Comparison of ENCODE assay signal across 10 mouse cellular contexts in genomic region chr1:87206339-87206738, GRCm38 (mm10). TPM values are rescaled to one million over a fixed set of nuclear protein-coding genes. Genes with fewer than 3 reads are reported as not detected.
DNase-seq lines count a peak whose midpoint lies in the region; ATAC-seq and TF ChIP-seq lines count a peak whose summit lies in the region.
"Had no signal": no experiment of that assay in that cellular context is flagged by ENCODE, and none has a peak within 500 bp of the region (broad histone marks: within the 10 kb centered on the region; RNA-seq: fewer than 3 reads in every experiment).

No protein-coding gene starts in this region.

- H3K36me3 ChIP-seq in intestine, postnatal 0 days (ENCODE audit: control insufficient read depth, insufficient read depth) = no peaks in the 10 kb centered on the region
- H3K36me3 ChIP-seq in intestine, embryonic 15.5 days = no peaks in the 10 kb centered on the region
- no peaks in the 10 kb centered on the region for H3K36me3 ChIP-seq in testis, adult 2 months (ENCODE audit: control insufficient read depth, insufficient read depth, low read length)
- H3K36me3 ChIP-seq in embryonic facial prominence, embryonic 14.5 days (ENCODE audit: control insufficient read depth, insufficient read depth, low read length) = no peaks in the 10 kb centered on the region
- H3K36me3 ChIP-seq in splenic B cell, adult 2 months (ENCODE audit: control insufficient read depth, insufficient read depth, low read length, poor library complexity, severe bottlenecking) = no peaks in the 10 kb centered on the region

- H3K4me2 ChIP-seq in intestine, postnatal 0 days (replicated peaks; ENCODE audit: low read depth) = no peak overlapping the region
- no peak overlapping the region for H3K4me2 ChIP-seq in intestine, embryonic 15.5 days (replicated peaks)
- H3K4me2 ChIP-seq in embryonic facial prominence, embryonic 14.5 days (ENCODE audit: low read depth, low read length) = peak overlapping the region; percentile 13; the same call in 1 of the 2 replicates
- H3K4me2 ChIP-seq: midbrain, embryonic 11.5 days had no signal

- no peak overlapping the region for H3K4me3 ChIP-seq in intestine, postnatal 0 days (ENCODE audit: low read depth, low read length)
- no peak overlapping the region for H3K4me3 ChIP-seq in intestine, embryonic 15.5 days (replicated peaks)
- H3K4me3 ChIP-seq in testis, adult 2 months (ENCODE audit: control insufficient read depth, low read depth, low read length) = no peak overlapping the region
- no peak overlapping the region for H3K4me3 ChIP-seq in embryonic facial prominence, embryonic 14.5 days (ENCODE audit: low read depth, low read length)

- DNase-seq in testis, postnatal 10 days (ENCODE audit: low spot score) = no peak
- no peak for DNase-seq in embryonic facial prominence, embryonic 14.5 days (ENCODE audit: low spot score)
- peak; percentile 37 for DNase-seq in splenic B cell, adult 2 months (ENCODE audit: low read depth, low spot score)
- no peak for DNase-seq in urinary bladder, postnatal 14 days (ENCODE audit: low spot score)

- WGBS in intestine, postnatal 0 days = 20% methylated on average over 17 of the region's 17 CpGs
- WGBS in intestine, embryonic 15.5 days = 17% methylated on average over 17 of the region's 17 CpGs
- WGBS in embryonic facial prominence, embryonic 14.5 days = 16% methylated on average over 15 of the region's 17 CpGs

- no peaks in the 10 kb centered on the region for H3K4me1 ChIP-seq in intestine, postnatal 0 days (replicated peaks; ENCODE audit: control insufficient read depth, insufficient read depth, low read length)
- H3K4me1 ChIP-seq in intestine, embryonic 15.5 days (replicated peaks) = 0 out of 2 replicates have a peak, but pooled peaks cover 2% of the 10 kb centered on the region
- no peaks in the 10 kb centered on the region; the same call in 1 of the 2 replicates for H3K4me1 ChIP-seq in testis, adult 2 months (ENCODE audit: control insufficient read depth, insufficient read depth, low read length)
- no peaks in the 10 kb centered on the region for H3K4me1 ChIP-seq in embryonic facial prominence, embryonic 14.5 days (ENCODE audit: control insufficient read depth, insufficient read depth, low read length)

- no peak overlapping the region for H3K27ac ChIP-seq in intestine, postnatal 0 days (ENCODE audit: low read depth, low read length)
- H3K27ac ChIP-seq in intestine, embryonic 15.5 days = no peak overlapping the region
- H3K27ac ChIP-seq in testis, adult 2 months (ENCODE audit: control insufficient read depth, insufficient read depth, low read depth, low read length) = no peak overlapping the region
- H3K27ac ChIP-seq in embryonic facial prominence, embryonic 14.5 days (replicated peaks; ENCODE audit: low read depth, low read length) = no peak overlapping the region

- no peaks in the 10 kb centered on the region for H3K9me3 ChIP-seq in intestine, postnatal 0 days (ENCODE audit: control insufficient read depth)
- no peaks in the 10 kb centered on the region for H3K9me3 ChIP-seq in intestine, embryonic 15.5 days
- no peaks in the 10 kb centered on the region for H3K9me3 ChIP-seq in embryonic facial prominence, embryonic 14.5 days (ENCODE audit: control insufficient read depth, low read length)

- TF ChIP-seq POLR2A in testis, adult 2 months (IDR thresholded peaks at IDR 0.05; ENCODE audit: control insufficient read depth, low read depth, low read length) = no peak

- ATAC-seq in intestine, postnatal 0 days = no peak
- no peak for ATAC-seq in intestine, embryonic 15.5 days
- no peak for ATAC-seq in embryonic facial prominence, embryonic 14.5 days (ENCODE audit: low read depth)
- no peak for ATAC-seq in frontal cortex, adult (ENCODE audit: low TSS enrichment)

- peak; percentile 58 for TF ChIP-seq CTCF in intestine, postnatal 0 days (IDR thresholded peaks at IDR 0.05; ENCODE audit: low read depth)
- TF ChIP-seq CTCF in testis, adult 2 months (IDR thresholded peaks at IDR 0.05; ENCODE audit: control insufficient read depth, insufficient read depth, insufficient replicate concordance, low read depth, low read length) = peak; percentile 11; the same call in 1 of the 2 replicates

- no peak overlapping the region for H3K9ac ChIP-seq in intestine, postnatal 0 days (ENCODE audit: low read depth, low read length)
- H3K9ac ChIP-seq in intestine, embryonic 15.5 days = no peak overlapping the region
- H3K9ac ChIP-seq in embryonic facial prominence, embryonic 14.5 days (ENCODE audit: low read depth, low read length) = no peak overlapping the region

- H3K27me3 ChIP-seq in intestine, postnatal 0 days (replicated peaks; ENCODE audit: control insufficient read depth, insufficient read depth, low read length) = peaks cover 15% of the 10 kb centered on the region
- peaks cover 19% of the 10 kb centered on the region for H3K27me3 ChIP-seq in intestine, embryonic 15.5 days (replicated peaks)
- H3K27me3 ChIP-seq in testis, adult 2 months (ENCODE audit: control insufficient read depth, insufficient read depth, low read length) = no peaks in the 10 kb centered on the region
- peaks cover 22% of the 10 kb centered on the region; the same call in 1 of the 2 replicates for H3K27me3 ChIP-seq in embryonic facial prominence, embryonic 14.5 days (replicated peaks; ENCODE audit: control insufficient read depth, insufficient read depth, low read length)
- H3K27me3 ChIP-seq in splenic B cell, adult 2 months (ENCODE audit: control insufficient read depth, insufficient read depth, low read length, poor library complexity, severe bottlenecking) = no peaks in the 10 kb centered on the region

RNA-seq across cellular contexts. Expression of gene Chrng, which starts 1.9 kb away (rescaled TPM):
- not detected in 2 replicates for polyA plus RNA-seq in intestine, postnatal 0 days (2015; fragmentation: Nextera tagmentation; extraction: Ambion mirVana)
- polyA plus RNA-seq in intestine, embryonic 15.5 days (2015; fragmentation: Nextera tagmentation; extraction: Ambion mirVana) = 0.18 TPM in 1 of 2 replicates, not detected in the other
- polyA plus RNA-seq in testis, adult 2 months (2012; rRNA removed) = not detected in 2 replicates
- polyA plus RNA-seq in embryonic facial prominence, embryonic 14.5 days (2014; fragmentation: Nextera tagmentation; extraction: Ambion mirVana) = 39.6 and 44.8 TPM in 2 replicates
- polyA plus RNA-seq: midbrain, embryonic 11.5 days had no signal

RNA-seq across cellular contexts. Expression of gene Eif4e2, which starts 7.4 kb away (rescaled TPM):
- 175 and 179 TPM in 2 replicates for polyA plus RNA-seq in intestine, postnatal 0 days (2015; fragmentation: Nextera tagmentation; extraction: Ambion mirVana)
- 169 and 170 TPM in 2 replicates for polyA plus RNA-seq in intestine, embryonic 15.5 days (2015; fragmentation: Nextera tagmentation; extraction: Ambion mirVana)
- polyA plus RNA-seq in testis, adult 2 months (2012; rRNA removed) = 127 and 132 TPM in 2 replicates
- 133 and 136 TPM in 2 replicates for polyA plus RNA-seq in embryonic facial prominence, embryonic 14.5 days (2014; fragmentation: Nextera tagmentation; extraction: Ambion mirVana)

RNA-seq across cellular contexts. Expression of gene Chrnd, which starts 15.9 kb away (rescaled TPM):
- polyA plus RNA-seq in intestine, postnatal 0 days (2015; fragmentation: Nextera tagmentation; extraction: Ambion mirVana) = not detected in 2 replicates
- polyA plus RNA-seq in intestine, embryonic 15.5 days (2015; fragmentation: Nextera tagmentation; extraction: Ambion mirVana) = not detected in 2 replicates
- polyA plus RNA-seq in testis, adult 2 months (2012; rRNA removed) = 0.02 and 0.08 TPM in 2 replicates
- 11.5 and 12.5 TPM in 2 replicates for polyA plus RNA-seq in embryonic facial prominence, embryonic 14.5 days (2014; fragmentation: Nextera tagmentation; extraction: Ambion mirVana)
- polyA plus RNA-seq: midbrain, embryonic 11.5 days had no signal

RNA-seq across cellular contexts. Expression of gene Prss56, which starts 23.2 kb away (rescaled TPM):
- not detected in 2 replicates for polyA plus RNA-seq in intestine, postnatal 0 days (2015; fragmentation: Nextera tagmentation; extraction: Ambion mirVana)
- polyA plus RNA-seq in intestine, embryonic 15.5 days (2015; fragmentation: Nextera tagmentation; extraction: Ambion mirVana) = not detected in 2 replicates
- 19.1 and 25.3 TPM in 2 replicates for polyA plus RNA-seq in testis, adult 2 months (2012; rRNA removed)
- 0.93 and 1.5 TPM in 2 replicates for polyA plus RNA-seq in embryonic facial prominence, embryonic 14.5 days (2014; fragmentation: Nextera tagmentation; extraction: Ambion mirVana)
- polyA plus RNA-seq: heart, embryonic 16.5 days; midbrain, embryonic 11.5 days had no signal

RNA-seq across cellular contexts. Expression of gene Ecel1, which starts 50.0 kb away (rescaled TPM):
- polyA plus RNA-seq in intestine, postnatal 0 days (2015; fragmentation: Nextera tagmentation; extraction: Ambion mirVana) = 0.64 and 0.67 TPM in 2 replicates
- polyA plus RNA-seq in intestine, embryonic 15.5 days (2015; fragmentation: Nextera tagmentation; extraction: Ambion mirVana) = 2.4 and 2.5 TPM in 2 replicates
- 5.8 and 6.8 TPM in 2 replicates for polyA plus RNA-seq in testis, adult 2 months (2012; rRNA removed)
- polyA plus RNA-seq in embryonic facial prominence, embryonic 14.5 days (2014; fragmentation: Nextera tagmentation; extraction: Ambion mirVana) = 1.7 and 3.0 TPM in 2 replicates

Comparison
In these comparisons a context has a peak if more than half of its experiments do, and no peak if none do; other contexts are left out.
1. RNA of gene Chrng, which starts 1.9 kb away (polyA plus RNA-seq): 39.6 to 44.8 TPM in embryonic facial prominence, embryonic 14.5 days; 0.18 TPM in intestine, embryonic 15.5 days, not detected in intestine, postnatal 0 days and not detected in testis, adult 2 months; every median in the first group is over 10 times any median in the second.
2. RNA of gene Chrnd, which starts 15.9 kb away (polyA plus RNA-seq): 11.5 to 12.5 TPM in embryonic facial prominence, embryonic 14.5 days; 0.02 to 0.08 TPM in testis, adult 2 months, not detected in intestine, postnatal 0 days and not detected in intestine, embryonic 15.5 days; every median in the first group is over 10 times any median in the second.